Mouse (Mus musculus) lung, embryonic 14.5 days (tissue): ENCODE data around the gene Tekt3. TPM values are rescaled to one million over a fixed set of nuclear protein-coding genes. Genes with fewer than 3 reads are reported as not detected.

Source experiments
- ATAC-seq: fragments of 200-750 bp; cut with Nextera tagmentation; 2 replicates; pipeline ENCODE4 v1.8.0; 2017; ENCODE audit warnings: mild to moderate bottlenecking, moderate TSS enrichment, moderate library complexity; ENCODE audit not compliant: insufficient read depth
- DNase-seq: peaks from one replicate; pipeline ENCODE4 v3.0.0-alpha.2; 2015
- H3K27ac ChIP-seq: fragments of 300-500 bp; sonication (generic); 2 replicates; pipeline ENCODE4 v1.5.1; 2014; ENCODE audit warnings: low read depth, mild to moderate bottlenecking, moderate library complexity
- H3K27me3 ChIP-seq: fragments of 300-500 bp; sonication (generic); 2 replicates; pipeline ENCODE4 v1.6.1; 2014; ENCODE audit warnings: low read length, control low read depth; ENCODE audit not compliant: insufficient read depth
- H3K36me3 ChIP-seq: fragments of 300-500 bp; sonication (generic); 2 replicates; pipeline ENCODE4 v1.6.1; 2014; ENCODE audit warnings: control low read depth; ENCODE audit not compliant: insufficient read depth
- H3K4me1 ChIP-seq: fragments of 300-500 bp; sonication (generic); 2 replicates; pipeline ENCODE4 v1.6.1; 2014; ENCODE audit warnings: antibody characterized with exemption, control low read depth; ENCODE audit not compliant: insufficient read depth
- H3K4me2 ChIP-seq: fragments of 300-500 bp; sonication (generic); 2 replicates; pipeline ENCODE4 v1.6.1; 2014; ENCODE audit warnings: mild to moderate bottlenecking
- H3K4me3 ChIP-seq: fragments of 300-500 bp; sonication (generic); 2 replicates; pipeline ENCODE4 v1.5.1; 2014; ENCODE audit warnings: low read depth, low read length
- H3K9ac ChIP-seq: fragments of 300-500 bp; sonication (generic); 2 replicates; pipeline ENCODE4 v1.6.1; 2014
- H3K9me3 ChIP-seq: fragments of 300-500 bp; sonication (generic); 2 replicates; pipeline ENCODE4 v1.6.1; 2016; ENCODE audit warnings: low read depth, low read length, control low read depth
- CTCF ChIP-seq: IDR thresholded peaks from 2 replicates; pipeline ENCODE4 v1.5.1; 2016; ENCODE audit warnings: antibody characterized with exemption, low read depth
- WGBS: fragments of 180-500 bp; shearing (Covaris S2); extraction: QIAGEN DNeasy Blood & Tissue Kit; methylation state at CpG from one replicate; pipeline ENCODE4 v1.1.7; 2014; 5-methylcytosine and 5-hydroxymethylcytosine counted together
- polyA plus RNA-seq: library from polyadenylated mRNA; unstranded; fragments of >200 nt; fragmentation: Nextera tagmentation; extraction: Ambion mirVana; gene quantifications from 2 replicates; pipeline ENCODE4 v1.2.1, GENCODE M21; 2014

Gene Tekt3
- polyA plus RNA-seq, 1 experiment from 2014 or later, result not detected

DNA sequence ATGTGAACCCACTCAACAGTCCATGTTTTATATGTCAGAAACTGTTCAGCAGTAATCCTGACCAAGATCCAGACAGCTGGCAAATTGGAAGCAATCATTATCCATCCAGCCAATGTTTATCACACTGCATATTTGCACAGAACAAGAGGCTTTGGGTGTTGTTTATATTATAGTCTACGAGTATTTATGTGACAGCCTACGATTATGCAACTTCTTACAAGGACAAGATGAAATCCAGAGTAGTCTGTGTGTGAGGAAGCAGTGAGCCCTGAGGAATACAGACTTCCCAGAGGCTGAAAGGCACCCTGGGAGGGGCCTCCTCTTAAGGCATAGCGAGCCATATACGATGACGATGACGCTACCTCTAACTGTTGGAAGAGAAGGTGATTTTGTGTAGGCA is 36.0 kb upstream of the Tekt3 start:
- no peaks in the 10 kb centered on the region for H3K36me3 ChIP-seq
- H3K4me1 ChIP-seq, result peaks cover 50% of the 10 kb centered on the region
- no peaks in the 10 kb centered on the region for H3K27me3 ChIP-seq
- DNase-seq (peak; percentile 90), ATAC-seq (peak; percentile 63)
- WGBS, result 41% methylated on average over 6 of the region's 6 CpGs
- H3K9ac ChIP-seq, result no peak overlapping the region
- H3K4me2 ChIP-seq, result no peak overlapping the region
- no peaks in the 10 kb centered on the region for H3K9me3 ChIP-seq
- TF ChIP-seq CTCF, result no peak
- H3K27ac ChIP-seq, result peak overlapping the region; percentile 86
- no peak overlapping the region for H3K4me3 ChIP-seq

DNA sequence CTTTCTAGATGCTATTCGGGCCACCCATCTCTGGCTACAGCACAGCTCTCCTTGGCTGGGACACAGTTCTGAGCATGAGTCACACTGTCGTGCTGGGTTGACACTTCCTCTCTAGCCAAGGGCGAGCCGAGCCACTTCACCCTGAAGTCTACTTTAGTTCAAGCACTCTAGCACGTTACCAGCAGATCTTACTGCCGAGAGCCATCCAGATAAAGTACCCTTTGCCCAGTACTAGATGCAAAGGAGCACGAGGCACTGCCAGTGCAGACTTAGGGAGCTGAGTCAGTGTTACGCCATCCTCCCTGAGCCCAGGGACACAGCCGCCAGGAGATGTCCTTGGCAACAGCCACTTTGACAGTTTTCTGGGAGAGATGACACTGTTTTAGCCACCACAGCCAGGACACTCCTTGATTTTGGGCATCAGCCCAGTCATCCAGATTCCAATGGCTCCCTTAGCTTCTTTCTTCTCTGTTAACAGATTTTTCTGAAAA is 34.8 kb upstream of the Tekt3 start:
- H3K4me1 ChIP-seq, result peaks cover 42% of the 10 kb centered on the region
- no peaks in the 10 kb centered on the region for H3K36me3 ChIP-seq
- H3K9ac ChIP-seq, result no peak overlapping the region
- H3K27me3 ChIP-seq, result no peaks in the 10 kb centered on the region
- peak overlapping the region; percentile 83; the same call in 1 of the 2 replicates for H3K27ac ChIP-seq
- ATAC-seq (no peak; the same call in 1 of the 2 replicates), DNase-seq (peak; percentile 52)
- no peak for TF ChIP-seq CTCF
- no peak overlapping the region for H3K4me2 ChIP-seq
- 53% methylated on average over 9 of the region's 9 CpGs for WGBS
- no peaks in the 10 kb centered on the region for H3K9me3 ChIP-seq
- no peak overlapping the region for H3K4me3 ChIP-seq

DNA sequence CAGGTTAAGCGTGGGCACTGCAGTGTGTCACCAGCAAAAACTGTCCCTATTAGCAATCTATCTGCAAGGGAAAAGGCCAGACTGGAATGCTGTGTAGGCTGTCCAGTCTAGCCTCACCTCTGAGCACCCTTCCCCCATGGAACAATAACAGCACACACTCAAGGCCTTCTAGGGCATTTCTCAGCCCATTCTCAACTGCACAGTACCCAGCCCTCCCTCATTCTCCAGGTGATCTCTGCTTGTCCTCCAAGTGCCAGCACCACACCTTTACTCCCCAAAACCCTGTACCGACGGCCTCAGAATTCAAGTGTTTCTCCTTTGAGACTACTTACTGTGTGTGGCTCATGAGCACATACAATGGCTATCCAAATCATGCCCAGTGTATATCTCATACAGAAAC is 33.3 kb upstream of the Tekt3 start:
- Histone ChIP-seq H3K9me3 (no peaks in the 10 kb centered on the region), H3K9ac (no peak overlapping the region), H3K4me2 (no peak overlapping the region), H3K4me3 (no peak overlapping the region), H3K27me3 (no peaks in the 10 kb centered on the region), H3K4me1 (peaks cover 33% of the 10 kb centered on the region), H3K27ac (no peak overlapping the region), H3K36me3 (no peaks in the 10 kb centered on the region)
- WGBS, result 74% methylated on average over 3 of the region's 3 CpGs
- no peak for TF ChIP-seq CTCF
- no peak for DNase-seq
- no peak for ATAC-seq

DNA sequence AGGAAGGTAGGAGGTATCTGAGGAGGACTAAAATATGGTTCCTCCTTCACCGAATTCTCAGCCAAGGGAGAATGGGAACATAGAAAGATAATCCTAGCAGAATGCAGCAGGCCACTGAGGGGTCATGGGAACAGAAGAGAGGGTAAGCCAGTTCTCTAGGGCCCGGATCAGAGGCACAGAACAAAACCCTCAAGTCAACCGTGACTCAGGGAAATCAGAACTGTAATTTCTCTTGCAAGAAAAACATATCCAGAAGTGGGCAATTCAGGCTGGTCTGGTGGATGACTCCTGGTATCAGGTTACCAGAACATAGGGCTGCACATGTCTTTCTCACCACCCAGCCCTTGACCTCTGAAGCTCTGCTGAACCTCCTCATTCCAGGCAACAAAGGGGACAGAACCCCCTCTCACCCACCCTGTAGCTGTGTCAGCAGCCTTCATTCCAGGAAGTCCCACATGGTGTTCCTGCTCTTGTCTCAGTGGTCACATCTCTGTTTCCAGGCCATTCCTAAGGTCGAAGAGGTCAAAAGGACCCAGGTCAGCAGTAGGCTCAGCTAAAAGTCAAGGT is 32.2 kb upstream of the Tekt3 start:
- DNase-seq (no peak), ATAC-seq (no peak)
- no peaks in the 10 kb centered on the region for H3K9me3 ChIP-seq
- no peaks in the 10 kb centered on the region for H3K36me3 ChIP-seq
- no peak overlapping the region for H3K27ac ChIP-seq
- no peak overlapping the region for H3K4me3 ChIP-seq
- 64% methylated on average over 4 of the region's 4 CpGs for WGBS
- no peaks in the 10 kb centered on the region for H3K27me3 ChIP-seq
- no peak overlapping the region for H3K4me2 ChIP-seq
- peaks cover 22% of the 10 kb centered on the region for H3K4me1 ChIP-seq
- no peak for TF ChIP-seq CTCF
- H3K9ac ChIP-seq, result no peak overlapping the region

DNA sequence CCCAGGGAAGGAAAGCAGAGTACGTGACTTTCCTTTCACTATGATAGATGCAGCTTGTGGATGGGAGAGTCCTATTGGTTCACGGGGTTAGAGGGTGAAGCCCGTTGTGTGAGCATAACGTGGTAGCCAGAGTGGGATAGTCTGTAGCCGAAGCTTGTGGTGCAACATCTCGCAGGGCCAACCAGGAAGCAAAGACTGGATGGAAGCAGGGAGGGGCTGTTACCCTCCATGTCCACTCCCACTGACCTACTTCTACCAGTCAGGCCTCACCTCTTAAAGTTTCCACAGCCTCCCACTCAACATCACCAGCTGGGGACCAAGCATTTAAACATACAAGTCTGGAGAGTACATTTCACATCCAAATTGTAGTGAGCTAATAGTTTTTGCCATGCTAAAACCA is 31.7 kb upstream of the Tekt3 start:
- peaks cover 17% of the 10 kb centered on the region for H3K4me1 ChIP-seq
- DNase-seq, result no peak
- H3K36me3 ChIP-seq, result no peaks in the 10 kb centered on the region
- no peak for ATAC-seq
- no peak overlapping the region for H3K4me3 ChIP-seq
- H3K4me2 ChIP-seq, result no peak overlapping the region
- no peaks in the 10 kb centered on the region for H3K9me3 ChIP-seq
- WGBS, result 87% methylated on average over 6 of the region's 6 CpGs
- no peak for TF ChIP-seq CTCF
- no peak overlapping the region for H3K9ac ChIP-seq
- H3K27me3 ChIP-seq, result no peaks in the 10 kb centered on the region
- no peak overlapping the region for H3K27ac ChIP-seq

DNA sequence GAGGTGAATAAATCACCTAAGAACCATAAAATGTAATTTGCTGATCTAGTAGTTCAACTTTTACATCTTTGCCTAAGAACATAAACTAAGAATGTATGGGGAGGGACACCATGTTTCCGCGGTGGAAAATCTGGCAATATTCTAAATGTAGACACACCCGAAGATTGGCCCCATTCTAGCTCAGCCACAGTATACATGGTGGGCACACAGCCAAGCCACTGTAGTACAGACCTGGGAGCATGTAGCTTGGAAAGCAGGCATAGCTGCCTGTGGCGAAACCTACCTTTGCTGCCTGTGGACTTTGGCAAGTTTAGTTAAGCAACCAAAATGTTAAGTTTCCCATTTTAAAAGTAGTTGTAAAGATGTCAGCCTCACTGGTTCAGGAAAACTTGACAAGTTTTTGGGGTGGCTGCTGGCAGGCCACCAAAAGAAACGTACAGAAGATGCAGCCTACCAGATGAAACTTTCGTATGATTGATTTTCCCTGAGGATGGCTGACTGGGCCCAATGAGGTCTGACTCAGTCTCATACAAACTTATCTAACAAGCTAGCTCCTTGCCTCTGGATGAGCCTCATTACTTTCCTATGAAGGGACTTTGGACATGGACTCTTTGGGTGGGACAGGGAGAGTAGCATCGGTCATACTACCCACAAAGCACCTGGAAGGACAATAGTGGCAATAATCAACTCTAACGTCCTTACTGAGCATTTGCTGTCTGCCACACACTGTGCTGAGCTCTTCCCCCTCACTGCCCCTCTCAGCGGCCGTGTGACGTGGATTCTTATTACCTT is 25.8 kb upstream of the Tekt3 start:
- Histone ChIP-seq H3K9me3 (no peaks in the 10 kb centered on the region), H3K4me2 (no peak overlapping the region), H3K36me3 (no peaks in the 10 kb centered on the region), H3K9ac (no peak overlapping the region), H3K27me3 (no peaks in the 10 kb centered on the region), H3K4me1 (0 out of 2 replicates have a peak, but pooled peaks cover 8% of the 10 kb centered on the region), H3K27ac (no peak overlapping the region), H3K4me3 (no peak overlapping the region)
- no peak for TF ChIP-seq CTCF
- 61% methylated on average over 11 of the region's 11 CpGs for WGBS
- peak; percentile 47 for DNase-seq
- ATAC-seq, result no peak

DNA sequence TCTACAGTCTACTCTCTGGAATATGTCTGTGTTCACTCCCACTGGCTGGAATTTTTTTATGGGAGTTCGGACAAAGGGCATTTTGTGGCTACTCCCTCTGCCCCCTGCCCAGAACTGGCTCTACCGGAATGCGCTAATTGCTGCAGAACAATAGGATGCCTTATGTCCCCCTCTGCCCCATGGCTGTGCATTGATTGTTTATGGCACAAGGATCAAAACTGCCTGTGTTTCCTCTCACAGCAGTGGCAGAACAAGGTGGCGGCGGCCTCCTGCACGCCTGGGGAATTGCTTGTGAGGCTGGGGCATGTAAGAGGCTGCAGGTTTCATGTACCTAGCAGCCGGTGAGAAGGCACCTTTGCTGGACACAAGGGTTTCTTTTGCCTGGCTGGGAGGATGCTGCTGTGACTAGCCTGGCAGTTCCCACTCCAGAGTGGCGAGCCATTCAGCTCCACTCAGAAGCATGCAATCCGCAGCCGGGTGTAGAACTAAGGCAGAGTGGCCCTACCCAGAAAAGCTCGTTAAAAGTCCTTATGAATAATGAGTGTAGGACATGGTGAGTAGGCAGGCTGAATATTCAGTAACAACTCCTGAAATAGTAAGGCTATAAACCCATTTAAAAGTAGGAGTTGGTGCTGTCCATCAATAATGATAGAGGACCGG is 21.3 kb upstream of the Tekt3 start:
- Histone ChIP-seq H3K27me3 (no peaks in the 10 kb centered on the region), H3K9me3 (no peaks in the 10 kb centered on the region), H3K27ac (no peak overlapping the region), H3K36me3 (no peaks in the 10 kb centered on the region), H3K4me2 (no peak overlapping the region), H3K4me3 (no peak overlapping the region), H3K9ac (no peak overlapping the region), H3K4me1 (0 out of 2 replicates have a peak, but pooled peaks cover 8% of the 10 kb centered on the region)
- ATAC-seq (no peak), DNase-seq (no peak)
- WGBS, result 62% methylated on average over 12 of the region's 12 CpGs
- no peak for TF ChIP-seq CTCF
